Comparison of ENCODE assay signal across 29 mouse cellular contexts in genomic region chr13:72637536-72637935, GRCm38 (mm10). TPM values are rescaled to one million over a fixed set of nuclear protein-coding genes. Genes with fewer than 3 reads are reported as not detected.
DNase-seq lines count a peak whose midpoint lies in the region; ATAC-seq and TF ChIP-seq lines count a peak whose summit lies in the region.
"Had no signal": no experiment of that assay in that cellular context is flagged by ENCODE, and none has a peak within 500 bp of the region (broad histone marks: within the 10 kb centered on the region; RNA-seq: fewer than 3 reads in every experiment).

No protein-coding gene starts in this region.

- H3K27ac ChIP-seq in forebrain, postnatal 0 days (ENCODE audit: low read depth, low read length): no peak overlapping the region
- no peak overlapping the region for H3K27ac ChIP-seq in forebrain, embryonic 10.5 days
- H3K27ac ChIP-seq in midbrain, embryonic 11.5 days (ENCODE audit: low read depth, low read length): no peak overlapping the region
- no peak overlapping the region for H3K27ac ChIP-seq in midbrain, embryonic 10.5 days (replicated peaks)
- H3K27ac ChIP-seq in midbrain, embryonic 15.5 days: no peak overlapping the region
- H3K27ac ChIP-seq: embryonic facial prominence, embryonic 13.5 days; forebrain, embryonic 12.5 days; limb, embryonic 10.5 days; limb, embryonic 15.5 days; liver, embryonic 13.5 days; macrophage had no signal

- no peaks in the 10 kb centered on the region for H3K4me1 ChIP-seq in forebrain, postnatal 0 days (ENCODE audit: insufficient read depth)
- H3K4me1 ChIP-seq in forebrain, embryonic 10.5 days: peaks cover 50% of the 10 kb centered on the region
- peaks cover 53% of the 10 kb centered on the region for H3K4me1 ChIP-seq in midbrain, embryonic 11.5 days (ENCODE audit: control insufficient read depth, insufficient read depth, low read length)
- H3K4me1 ChIP-seq in midbrain, embryonic 10.5 days: peaks cover 81% of the 10 kb centered on the region
- H3K4me1 ChIP-seq in midbrain, embryonic 15.5 days: peaks cover 45% of the 10 kb centered on the region

- H3K9me3 ChIP-seq in forebrain, postnatal 0 days (ENCODE audit: low read length): no peaks in the 10 kb centered on the region
- no peaks in the 10 kb centered on the region for H3K9me3 ChIP-seq in forebrain, embryonic 10.5 days
- no peaks in the 10 kb centered on the region for H3K9me3 ChIP-seq in midbrain, embryonic 11.5 days (ENCODE audit: control insufficient read depth, low read length)
- no peaks in the 10 kb centered on the region for H3K9me3 ChIP-seq in midbrain, embryonic 10.5 days (replicated peaks)
- no peaks in the 10 kb centered on the region for H3K9me3 ChIP-seq in midbrain, embryonic 15.5 days
- H3K9me3 ChIP-seq: embryonic facial prominence, embryonic 13.5 days; forebrain, embryonic 12.5 days; limb, embryonic 10.5 days; limb, embryonic 15.5 days; liver, embryonic 13.5 days had no signal

- TF ChIP-seq CTCF in forebrain, postnatal 0 days (IDR thresholded peaks at IDR 0.05; ENCODE audit: low read depth): no peak

- intact Hi-C loops in heart, postnatal 25 days (cut with DNase I): loop anchor here (10.0 kb wide), 1 partner anchor 397 kb away; no protein-coding TSS in a partner anchor

- ATAC-seq in forebrain, postnatal 0 days: no peak
- ATAC-seq in midbrain, embryonic 11.5 days (ENCODE audit: low FRiP score): no peak
- ATAC-seq in midbrain, embryonic 15.5 days (replicated peaks): no peak
- ATAC-seq: intestine, postnatal 0 days; lung, postnatal 0 days had no signal

- 11% methylated on average over 3 of the region's 3 CpGs for WGBS in forebrain, postnatal 0 days
- 3% methylated on average over 3 of the region's 3 CpGs for WGBS in forebrain, embryonic 10.5 days
- WGBS in midbrain, embryonic 11.5 days: 5% methylated on average over 3 of the region's 3 CpGs
- WGBS in midbrain, embryonic 10.5 days: 3% methylated on average over 3 of the region's 3 CpGs
- 32% methylated on average over 3 of the region's 3 CpGs for WGBS in midbrain, embryonic 15.5 days

- DNase-seq in forebrain, postnatal 0 days: peak; percentile 45
- DNase-seq in forebrain, embryonic 10.5 days (ENCODE audit: extremely low spot score, low spot score): no peak
- DNase-seq in midbrain, embryonic 11.5 days (ENCODE audit: low spot score, missing footprints): peak; percentile 92
- DNase-seq in midbrain, embryonic 10.5 days (ENCODE audit: low spot score): no peak
- DNase-seq in embryo, embryonic 11 days: peak; percentile 37
- DNase-seq in heart, postnatal 25 days (ENCODE audit: low spot score): no peak
- DNase-seq: adrenal gland, postnatal 14 days; cerebellum, adult 11-12 months; cerebellum, postnatal 14 days; gastrocnemius, postnatal 10 days; heart, postnatal 36 days; kidney, adult 9 months; kidney, postnatal 10 days; liver, embryonic 13.5 days; lung, adult 18-20 months; thymus, adult 2 months; thymus, postnatal 36 days had no signal

- no peak overlapping the region for H3K9ac ChIP-seq in forebrain, postnatal 0 days
- H3K9ac ChIP-seq in midbrain, embryonic 11.5 days (ENCODE audit: low read length): no peak overlapping the region
- H3K9ac ChIP-seq in midbrain, embryonic 15.5 days: no peak overlapping the region
- H3K9ac ChIP-seq: embryonic facial prominence, embryonic 13.5 days; forebrain, embryonic 12.5 days; limb, embryonic 15.5 days; liver, embryonic 13.5 days had no signal

- H3K36me3 ChIP-seq in forebrain, postnatal 0 days (ENCODE audit: insufficient read depth): no peaks in the 10 kb centered on the region
- no peaks in the 10 kb centered on the region for H3K36me3 ChIP-seq in forebrain, embryonic 10.5 days (replicated peaks)
- H3K36me3 ChIP-seq in midbrain, embryonic 11.5 days (ENCODE audit: control insufficient read depth, insufficient read depth, low read length): no peaks in the 10 kb centered on the region
- H3K36me3 ChIP-seq in midbrain, embryonic 10.5 days: peaks cover 10% of the 10 kb centered on the region
- H3K36me3 ChIP-seq in midbrain, embryonic 15.5 days (replicated peaks): no peaks in the 10 kb centered on the region
- H3K36me3 ChIP-seq: embryonic facial prominence, embryonic 13.5 days; forebrain, embryonic 12.5 days; G1E; limb, embryonic 10.5 days; limb, embryonic 15.5 days; liver, embryonic 13.5 days had no signal

- no peak overlapping the region for H3K4me2 ChIP-seq in forebrain, postnatal 0 days (ENCODE audit: low read depth)
- no peak overlapping the region for H3K4me2 ChIP-seq in midbrain, embryonic 11.5 days
- H3K4me2 ChIP-seq in midbrain, embryonic 15.5 days: 0 out of 2 replicates have a peak overlapping the region, but pooled peaks have one; percentile 5
- H3K4me2 ChIP-seq: embryonic facial prominence, embryonic 13.5 days; forebrain, embryonic 12.5 days; limb, embryonic 15.5 days; liver, embryonic 13.5 days had no signal

- peaks cover 85% of the 10 kb centered on the region for H3K27me3 ChIP-seq in forebrain, postnatal 0 days (ENCODE audit: insufficient read depth, low read length)
- peaks cover 100% of the 10 kb centered on the region for H3K27me3 ChIP-seq in forebrain, embryonic 10.5 days (ENCODE audit: poor library complexity, severe bottlenecking)
- peaks cover 55% of the 10 kb centered on the region for H3K27me3 ChIP-seq in midbrain, embryonic 11.5 days (ENCODE audit: control insufficient read depth, insufficient read depth, low read length)
- peaks cover 100% of the 10 kb centered on the region for H3K27me3 ChIP-seq in midbrain, embryonic 10.5 days (ENCODE audit: low read depth, poor library complexity, severe bottlenecking)
- H3K27me3 ChIP-seq in midbrain, embryonic 15.5 days (replicated peaks): peaks cover 50% of the 10 kb centered on the region

- no peak overlapping the region for H3K4me3 ChIP-seq in forebrain, postnatal 0 days (ENCODE audit: low read depth, low read length)
- no peak overlapping the region for H3K4me3 ChIP-seq in forebrain, embryonic 10.5 days
- no peak overlapping the region for H3K4me3 ChIP-seq in midbrain, embryonic 11.5 days (ENCODE audit: low read depth, low read length)
- H3K4me3 ChIP-seq in midbrain, embryonic 10.5 days: no peak overlapping the region
- no peak overlapping the region for H3K4me3 ChIP-seq in midbrain, embryonic 15.5 days
- H3K4me3 ChIP-seq: embryonic facial prominence, embryonic 13.5 days; erythroblast, embryonic 14.5 days; forebrain, embryonic 12.5 days; limb, embryonic 15.5 days; liver, embryonic 13.5 days had no signal

RNA-seq across cellular contexts. Expression of gene Irx2, which starts 8.9 kb away (rescaled TPM):
- total RNA-seq in forebrain, postnatal 0 days (2014; rRNA removed): 2.4 and 3.1 TPM in 2 replicates
- polyA plus RNA-seq in forebrain, postnatal 0 days (2015; fragmentation: Nextera tagmentation; extraction: Ambion mirVana): 0.98 and 2.6 TPM in 2 replicates
- polyA plus RNA-seq in forebrain, embryonic 10.5 days (2016; fragmentation: Nextera tagmentation; extraction: Ambion mirVana): 1.1 and 1.9 TPM in 2 replicates
- 38.6 and 38.9 TPM in 2 replicates for polyA plus RNA-seq in midbrain, embryonic 11.5 days (2014; fragmentation: Nextera tagmentation; extraction: Ambion mirVana)
- 26.8 and 28.1 TPM in 2 replicates for polyA plus RNA-seq in midbrain, embryonic 10.5 days (2016; fragmentation: Nextera tagmentation; extraction: Ambion mirVana)
- polyA plus RNA-seq in midbrain, embryonic 15.5 days (2015; fragmentation: Nextera tagmentation; extraction: Ambion mirVana): 41.5 and 52.6 TPM in 2 replicates
- total RNA-seq in heart, postnatal 25 days (2021): 1 to 10 TPM; 4.5 to 5.0 TPM
- total RNA-seq: megakaryocyte-erythroid progenitor cell, adult 5-6 weeks had no signal
- polyA plus RNA-seq: cortical plate, adult 2 months; erythroblast, embryonic 14.5 days; G1E; macrophage had no signal

Comparison
In these comparisons a context has a peak if more than half of its experiments do, and no peak if none do; other contexts are left out.
1. DNase-seq: peak in forebrain, postnatal 0 days (single experiment), midbrain, embryonic 11.5 days (single experiment) and embryo, embryonic 11 days (single experiment); none in forebrain, embryonic 10.5 days (single experiment), midbrain, embryonic 10.5 days (single experiment) and heart, postnatal 25 days (single experiment).